7 mouse cellular contexts compared by ENCODE assay signal in the genomic region with DNA sequence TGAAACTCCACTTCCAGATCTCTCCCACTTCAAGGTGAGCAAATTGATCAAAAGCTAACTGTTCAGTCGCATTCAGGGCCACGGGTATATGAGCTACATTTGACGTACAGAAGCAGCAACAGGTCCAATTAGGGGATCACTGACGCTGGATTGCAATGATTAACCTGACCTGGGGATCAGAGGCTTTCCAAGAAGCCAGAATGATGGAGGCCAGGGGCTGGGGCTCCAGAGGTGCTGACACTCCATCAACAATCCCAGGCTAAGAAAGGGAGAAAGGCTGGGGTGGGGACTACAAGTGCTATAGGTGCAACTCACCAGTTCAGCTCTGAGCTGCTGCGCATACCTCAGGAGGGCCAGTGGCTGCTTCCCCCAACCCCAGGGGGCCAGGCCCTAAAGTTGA. TPM values are rescaled to one million over a fixed set of nuclear protein-coding genes. Genes with fewer than 3 reads are reported as not detected.
A peak's percentile ranks its signal among the peaks of the same experiment; 100 is the strongest.
DNase-seq lines count a peak whose midpoint lies in the region; ATAC-seq and TF ChIP-seq lines count a peak whose summit lies in the region.

No protein-coding gene starts in this region.

- no peak for DNase-seq in layer of hippocampus, adult 2 months (ENCODE audit: low spot score in 2 of 2)
- no peak for DNase-seq in layer of hippocampus, adult 9-10 months (ENCODE audit: low spot score)
- DNase-seq in left cerebral cortex, postnatal 36 days (ENCODE audit: low spot score in 2 of 2), result no peak

- peaks cover 42% of the 10 kb centered on the region for H3K4me1 ChIP-seq in forebrain, embryonic 13.5 days
- H3K4me1 ChIP-seq in limb, embryonic 12.5 days (replicated peaks), result peaks cover 52% of the 10 kb centered on the region
- peaks cover 6% of the 10 kb centered on the region; the same call in 1 of the 2 replicates for H3K4me1 ChIP-seq in olfactory bulb, adult 2 months (ENCODE audit: control insufficient read depth, insufficient read depth, low read length)

- TF ChIP-seq CTCF in layer of hippocampus, adult 2 months (conservative IDR thresholded peaks at IDR 0.05), result no peak
- TF ChIP-seq CTCF in olfactory bulb, adult 2 months (IDR thresholded peaks at IDR 0.05; ENCODE audit: insufficient read depth, low read depth, low read length), result no peak

- intact Hi-C loops in left cerebral cortex, postnatal 36 days (cut with DNase I), result loop anchor here (5.0 to 10.0 kb wide), 2 partner anchors 246 to 274 kb away; no protein-coding TSS in a partner anchor

- no peak for TF ChIP-seq POLR2A in olfactory bulb, adult 2 months (IDR thresholded peaks at IDR 0.05; ENCODE audit: insufficient read depth, low read depth, low read length)

- 38% methylated on average over 5 of the region's 5 CpGs for WGBS in forebrain, embryonic 13.5 days
- 13% methylated on average over 5 of the region's 5 CpGs for WGBS in limb, embryonic 12.5 days
- 77% methylated on average over 5 of the region's 5 CpGs for WGBS in olfactory bulb, adult 2 months

- peaks cover 44% of the 10 kb centered on the region for H3K27me3 ChIP-seq in forebrain, embryonic 13.5 days
- peaks cover 53% of the 10 kb centered on the region for H3K27me3 ChIP-seq in limb, embryonic 12.5 days

- H3K27ac ChIP-seq in layer of hippocampus, adult 2 months, result no peak overlapping the region
- H3K27ac ChIP-seq in forebrain, embryonic 13.5 days, result no peak overlapping the region
- H3K27ac ChIP-seq in limb, embryonic 12.5 days, result no peak overlapping the region
- H3K27ac ChIP-seq in olfactory bulb, adult 2 months (ENCODE audit: insufficient read depth, low read depth, low read length), result no peak overlapping the region

- H3K36me3 ChIP-seq in forebrain, embryonic 13.5 days (ENCODE audit: poor library complexity, severe bottlenecking), result no peaks in the 10 kb centered on the region
- H3K36me3 ChIP-seq in limb, embryonic 12.5 days, result no peaks in the 10 kb centered on the region

- peak overlapping the region; percentile 48; the same call in 1 of the 2 replicates for H3K4me3 ChIP-seq in layer of hippocampus, adult 2 months
- peak overlapping the region; percentile 57 for H3K4me3 ChIP-seq in forebrain, embryonic 13.5 days
- H3K4me3 ChIP-seq in limb, embryonic 12.5 days (replicated peaks), result peak overlapping the region; percentile 67
- peak overlapping the region; percentile 20; the same call in 1 of the 2 replicates for H3K4me3 ChIP-seq in olfactory bulb, adult 2 months (ENCODE audit: insufficient read depth, low read depth, low read length)

- no peaks in the 10 kb centered on the region for H3K9me3 ChIP-seq in forebrain, embryonic 13.5 days (replicated peaks)
- no peaks in the 10 kb centered on the region for H3K9me3 ChIP-seq in limb, embryonic 12.5 days

- peak overlapping the region; percentile 85 for H3K4me2 ChIP-seq in forebrain, embryonic 13.5 days
- peak overlapping the region; percentile 87 for H3K4me2 ChIP-seq in limb, embryonic 12.5 days

- no peak for ATAC-seq in forebrain, embryonic 13.5 days
- ATAC-seq in limb, embryonic 12.5 days (ENCODE audit: insufficient number of reproducible peaks, insufficient read depth, low FRiP score, low TSS enrichment, low read depth), result no peak
- ATAC-seq in activated CD4-positive, CD25-positive, alpha-beta regulatory T cell, adult 4 months, result no peak

- peak overlapping the region; percentile 70; the same call in 1 of the 2 replicates for H3K9ac ChIP-seq in forebrain, embryonic 13.5 days
- H3K9ac ChIP-seq in limb, embryonic 12.5 days (replicated peaks), result no peak overlapping the region

RNA-seq across cellular contexts. Expression of a gene that starts 0.7 kb away (rescaled TPM):
- 10 to 100 TPM; 18.9 to 20.9 TPM for total RNA-seq in layer of hippocampus, adult 2 months (2021)
- polyA plus RNA-seq in forebrain, embryonic 13.5 days (2015; fragmentation: Nextera tagmentation; extraction: Ambion mirVana), result 5.2 and 6.0 TPM in 2 replicates
- polyA plus RNA-seq in limb, embryonic 12.5 days (2016; fragmentation: Nextera tagmentation; extraction: Ambion mirVana), result 27.0 and 27.2 TPM in 2 replicates
- polyA plus RNA-seq in olfactory bulb, adult 2 months (2012; ENCODE audit: insufficient read depth, insufficient read length, low replicate concordance, missing spikeins), result not detected in 2 replicates
- not detected for polyA plus RNA-seq in activated CD4-positive, CD25-positive, alpha-beta regulatory T cell, adult 4 months (2017; shearing (Covaris generic))
- total RNA-seq in left cerebral cortex, postnatal 36 days (2021), result 1 to 10 TPM; 4.7 to 4.8 TPM
